Mouse (Mus musculus): ENCODE data around the gene Harbi1.

GRCm38 (mm10) chr2:91714921-91715320 lies 4.3 kb downstream of the Harbi1 start:
- TF ChIP-seq CTCF (IDR thresholded peaks at IDR 0.05; ENCODE audit: control insufficient read depth, insufficient read depth, low read length) = no peak
- no peak for TF ChIP-seq POLR2A (IDR thresholded peaks at IDR 0.05; ENCODE audit: borderline replicate concordance, control insufficient read depth, low read depth, low read length)

Measured in bone marrow, adult 2 months (tissue).